Mouse (Mus musculus) cerebellum, adult 8-10 months (tissue): ENCODE data around the gene Tgfa.

Source experiments
- DNase-seq: peaks from one replicate; pipeline ENCODE4 v3.0.0; 2022

Gene Tgfa

GRCm38 (mm10) chr6:86194941-86195932, at the start of gene Tgfa:
Gene Tgfa, plus strand, starts transcription at chr6:86195223.
- peak; percentile 49 for DNase-seq

- no peak for DNase-seq
Measured at GRCm38 (mm10) chr6:86148518-86148917, 46.5 kb upstream of the Tgfa start.

- DNase-seq = no peak
Measured at GRCm38 (mm10) chr6:86149001-86149400, 46.0 kb upstream of the Tgfa start.

- no peak for DNase-seq
Measured at GRCm38 (mm10) chr6:86152676-86153075, 42.3 kb upstream of the Tgfa start.

GRCm38 (mm10) chr6:86153436-86153990, 41.5 kb upstream of the Tgfa start:
- DNase-seq = no peak

GRCm38 (mm10) chr6:86154006-86154405, 41.0 kb upstream of the Tgfa start:
- no peak for DNase-seq

GRCm38 (mm10) chr6:86154481-86154880, 40.5 kb upstream of the Tgfa start:
- DNase-seq = no peak

GRCm38 (mm10) chr6:86157253-86158234, 37.5 kb upstream of the Tgfa start:
- no peak for DNase-seq

- DNase-seq = no peak
Measured at GRCm38 (mm10) chr6:86160878-86161277, 34.1 kb upstream of the Tgfa start.

- DNase-seq = no peak
Measured at GRCm38 (mm10) chr6:86161586-86161985, 33.4 kb upstream of the Tgfa start.

- no peak for DNase-seq
Measured at GRCm38 (mm10) chr6:86164028-86164427, 31.0 kb upstream of the Tgfa start.

GRCm38 (mm10) chr6:86166426-86166825, 28.6 kb upstream of the Tgfa start:
- DNase-seq = no peak

- DNase-seq = no peak
Measured at GRCm38 (mm10) chr6:86167851-86168250, 27.2 kb upstream of the Tgfa start.

- DNase-seq = no peak
Measured at GRCm38 (mm10) chr6:86169166-86169565, 25.9 kb upstream of the Tgfa start.

GRCm38 (mm10) chr6:86176236-86176635, 18.8 kb upstream of the Tgfa start:
- no peak for DNase-seq

GRCm38 (mm10) chr6:86176721-86177120, 18.3 kb upstream of the Tgfa start:
- no peak for DNase-seq

GRCm38 (mm10) chr6:86177331-86177982, 17.6 kb upstream of the Tgfa start:
- no peak for DNase-seq

GRCm38 (mm10) chr6:86180617-86181016, 14.4 kb upstream of the Tgfa start:
- DNase-seq = no peak

GRCm38 (mm10) chr6:86182016-86182415, 13.0 kb upstream of the Tgfa start:
- no peak for DNase-seq

GRCm38 (mm10) chr6:86182626-86183025, 12.4 kb upstream of the Tgfa start:
- no peak for DNase-seq

- no peak for DNase-seq
Measured at GRCm38 (mm10) chr6:86186106-86186955, 8.7 kb upstream of the Tgfa start.
